Mouse (Mus musculus) Patski (cell line): ENCODE results near the gene Sos1. TPM values are rescaled to one million over a fixed set of nuclear protein-coding genes. Genes with fewer than 3 reads are reported as not detected.

Source experiments
- ATAC-seq: fragments of 100-300 bp; one replicate; pipeline ENCODE4 v1.8.0; 2021
- CTCF ChIA-PET: fragments of 350-600 bp; sonication (Branson Sonifier 250); formaldehyde crosslinking; loops from one replicate; lab custom pipeline; 2022; ENCODE audit warnings: inconsistent platforms; lab: Charles Lee
- POLR2A ChIA-PET: fragments of 350-600 bp; sonication (Branson Sonifier 250); formaldehyde crosslinking; loops from one replicate; lab custom pipeline; 2022; ENCODE audit warnings: antibody characterized with exemption, inconsistent platforms; lab: Charles Lee
- DNase-seq: peaks from one replicate; pipeline ENCODE4 v3.0.0-alpha.2; 2011; ENCODE audit warnings: low read depth, low spot score
- H3K27me3 ChIP-seq: fragments of 371-371 bp; one replicate; pipeline ENCODE4 v1.5.1; 2021
- CTCF ChIP-seq: fragments of 100-300 bp; IDR thresholded peaks from one replicate; pipeline ENCODE4 v1.5.1; 2021
- in situ Hi-C: fragments of 300-500 bp; cut with MboI; formaldehyde crosslinking; loops from 3 replicates; pipeline ENCODE4 v1.11.1; 2018; ENCODE audit warnings: low pct_unique_long_range_greater_than_20kb, mixed read lengths
- polyA plus RNA-seq: library from polyadenylated mRNA; unstranded; gene quantifications from one replicate; pipeline ENCODE4 v1.2.3, GENCODE M21; 2021

Sos1 gene
- polyA plus RNA-seq, 1 experiment from 2014 or later, result 23.2 TPM

- DNase-seq, result no peak
- ChIA-PET CTCF (interaction anchor here (0.9 kb wide), 1 partner anchor 191 kb away, joined by 3 read pairs; no protein-coding TSS in a partner anchor), POLR2A (interaction anchor here (0.9 kb wide), 1 partner anchor 100 kb away, joined by 3 read pairs; no protein-coding TSS in a partner anchor)
- in situ Hi-C loops, result no loop called here
- H3K27me3 ChIP-seq, result peaks cover 16% of the 10 kb centered on the region
- ATAC-seq, result no peak
- TF ChIP-seq CTCF, result no peak
Measured at GRCm38 (mm10) chr17:80373726-80374096, 106.5 kb downstream of the Sos1 start.

- CTCF ChIA-PET, result no interaction called here
- no peak for ATAC-seq
Measured at GRCm38 (mm10) chr17:80372989-80373725, 107.1 kb downstream of the Sos1 start, which contains the start of gene Gm10190. Gm10190 (minus strand) TSS chr17:80373541.

DNA sequence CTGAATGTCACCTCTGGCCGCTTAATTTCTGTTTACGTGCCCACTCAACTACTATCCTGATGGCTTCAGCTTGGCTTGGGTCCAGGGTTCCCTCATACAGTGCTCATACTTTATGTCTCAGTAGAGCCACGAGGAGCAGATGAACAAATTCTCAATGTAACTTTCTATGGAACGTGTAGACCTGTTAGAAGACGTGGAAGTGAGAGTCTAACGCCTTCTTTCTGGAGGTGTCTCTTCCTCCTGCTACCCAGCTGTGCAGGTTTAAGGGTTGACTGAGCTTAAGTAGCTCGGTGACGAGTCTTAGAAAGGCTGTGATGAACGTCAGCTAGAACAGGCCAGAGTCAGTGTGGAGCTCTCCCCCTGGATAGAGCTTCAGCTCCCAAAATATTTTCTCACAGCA lies 111.6 kb downstream of the Sos1 start:
- DNase-seq (no peak), ATAC-seq (no peak)
- peaks cover 12% of the 10 kb centered on the region for H3K27me3 ChIP-seq
- POLR2A ChIA-PET, result no interaction called here
- TF ChIP-seq CTCF, result no peak
- in situ Hi-C loops, result loop anchor here (5.0 kb wide), 1 partner anchor 71 kb away; no protein-coding TSS in a partner anchor
- CTCF ChIA-PET, result interaction anchor here (1.8 kb wide), 1 partner anchor 61 kb away, joined by 5 read pairs; the partner anchor contains the start of gene Arhgef33

More at GRCm38 (mm10) chr17:80372989-80373725, 107.1 kb downstream of the Sos1 start, which contains the start of gene Gm10190:
- no peak for DNase-seq
- in situ Hi-C loops, result no loop called here
- POLR2A ChIA-PET, result no interaction called here
- H3K27me3 ChIP-seq, result peaks cover 16% of the 10 kb centered on the region
- no peak for TF ChIP-seq CTCF

DNA sequence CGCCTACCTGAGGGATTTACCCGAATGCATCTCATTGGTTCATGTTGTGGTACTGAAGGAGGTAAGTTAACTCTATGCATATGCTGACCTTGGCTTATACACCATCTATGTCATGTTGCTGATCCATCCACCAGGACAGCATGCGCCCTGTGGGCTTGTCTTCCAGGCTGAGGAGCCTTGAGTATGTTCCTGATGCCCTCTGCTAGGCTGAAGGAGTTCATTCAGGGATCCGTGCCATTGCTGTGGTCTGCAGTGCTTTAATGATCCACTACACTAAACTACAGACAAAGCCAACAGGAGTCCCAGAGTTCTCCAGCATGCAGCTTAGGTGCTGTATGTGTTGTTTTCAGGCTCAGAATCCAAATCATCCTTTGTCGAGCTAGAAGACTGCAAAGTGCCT lies 113.0 kb downstream of the Sos1 start:
- ChIA-PET POLR2A (no interaction called here), CTCF (interaction anchor here (1.8 kb wide), 1 partner anchor 59 kb away, joined by 5 read pairs; the partner anchor contains the start of gene Arhgef33)
- peak; percentile 67 for TF ChIP-seq CTCF
- ATAC-seq (no peak), DNase-seq (no peak)
- peaks cover 12% of the 10 kb centered on the region for H3K27me3 ChIP-seq
- in situ Hi-C loops, result loop anchor here (5.0 kb wide), 1 partner anchor 70 kb away; no protein-coding TSS in a partner anchor

DNA sequence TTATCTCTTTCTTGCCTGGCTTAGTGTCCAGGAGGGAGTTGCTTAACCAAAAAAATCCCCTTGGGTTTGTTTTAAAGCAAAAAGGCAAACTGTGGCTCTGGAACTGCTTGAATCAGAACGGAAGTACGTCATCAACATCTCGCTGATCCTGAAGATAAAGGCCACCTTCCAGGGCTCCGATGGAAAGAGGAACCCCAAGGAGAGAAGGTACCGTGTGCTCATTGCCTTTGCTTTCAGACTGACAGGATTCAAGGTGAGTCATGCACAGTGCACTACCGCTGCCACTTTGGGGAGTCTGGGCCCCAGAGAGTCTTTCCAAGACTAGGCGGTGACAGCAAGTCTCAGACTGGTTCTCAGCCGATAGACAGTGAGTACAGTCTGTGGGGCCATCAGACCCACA lies 120.0 kb downstream of the Sos1 start:
- in situ Hi-C loops, result no loop called here
- no peak for DNase-seq
- CTCF ChIA-PET, result no interaction called here
- no peak for TF ChIP-seq CTCF
- peaks cover 4% of the 10 kb centered on the region for H3K27me3 ChIP-seq
- POLR2A ChIA-PET, result no interaction called here
- ATAC-seq, result no peak

- H3K27me3 ChIP-seq, result no peaks in the 10 kb centered on the region
- DNase-seq, result peak; percentile 20
- in situ Hi-C loops, result no loop called here
- TF ChIP-seq CTCF, result no peak
- ATAC-seq, result peak; percentile 84
- ChIA-PET POLR2A (no interaction called here), CTCF (no interaction called here)
Measured at GRCm38 (mm10) chr17:80347234-80347633, 133.0 kb downstream of the Sos1 start.

DNA sequence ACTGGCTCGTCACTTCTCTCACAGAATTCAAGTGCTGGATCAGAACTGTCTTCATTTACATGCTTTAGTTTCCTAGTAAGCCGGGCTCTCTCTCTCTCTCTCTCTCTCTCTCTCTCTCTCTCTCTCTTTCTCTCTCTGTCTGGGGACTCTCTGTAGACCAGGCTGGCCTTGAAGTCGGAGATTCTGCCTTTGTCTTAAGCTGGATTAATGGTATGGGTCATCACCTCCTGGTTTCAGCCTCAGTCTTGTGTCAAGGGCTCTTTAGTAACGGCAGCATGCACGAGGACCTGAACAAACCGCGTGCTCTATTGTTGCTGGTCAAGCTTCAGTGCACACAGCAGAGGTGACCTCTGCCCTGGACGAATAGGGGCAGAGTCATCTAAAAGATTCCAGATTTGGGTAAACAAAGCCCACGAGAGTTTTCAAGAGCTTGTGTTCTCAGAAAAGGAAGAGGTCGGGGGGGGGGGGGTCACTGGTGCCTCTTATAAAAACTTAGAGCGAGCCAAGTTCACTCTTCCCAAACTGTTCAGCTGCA lies 133.6 kb downstream of the Sos1 start:
- ChIA-PET CTCF (no interaction called here), POLR2A (no interaction called here)
- DNase-seq (no peak), ATAC-seq (no peak)
- no peaks in the 10 kb centered on the region for H3K27me3 ChIP-seq
- in situ Hi-C loops, result no loop called here
- no peak for TF ChIP-seq CTCF

DNA sequence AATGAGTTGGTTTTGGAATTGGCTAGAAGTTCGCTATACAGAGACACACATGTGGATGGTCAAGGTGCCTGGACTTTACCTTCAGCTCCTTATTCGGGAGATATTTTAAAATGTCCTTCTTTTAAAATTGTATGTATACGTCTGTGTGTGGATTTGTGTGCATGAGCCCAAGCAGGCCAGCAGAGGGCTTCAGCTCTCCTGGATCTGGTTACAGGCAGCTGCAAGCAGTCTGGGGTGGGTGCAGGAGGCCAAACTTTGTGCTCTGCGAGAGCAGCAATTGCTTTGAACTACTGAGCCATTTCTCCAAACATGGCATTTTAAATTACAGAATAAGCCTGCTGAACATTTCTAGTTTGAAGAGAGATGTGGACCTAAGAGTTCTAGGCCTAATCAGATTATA lies 135.0 kb downstream of the Sos1 start:
- DNase-seq (no peak), ATAC-seq (no peak)
- no peaks in the 10 kb centered on the region for H3K27me3 ChIP-seq
- TF ChIP-seq CTCF, result no peak
- ChIA-PET CTCF (no interaction called here), POLR2A (no interaction called here)
- in situ Hi-C loops, result no loop called here

Other genes starting within 250 kb of the Sos1 start
- gene Morn2, start 190.2 kb downstream of the Sos1 start, polyA plus RNA-seq, result 47.2 TPM
- gene Dhx57, start 190.0 kb downstream of the Sos1 start, polyA plus RNA-seq, result 21.1 TPM
- gene Arhgef33, start 173.0 kb downstream of the Sos1 start, polyA plus RNA-seq, result 0.80 TPM
- not detected for gene Gm10190, start 106.9 kb downstream of the Sos1 start, polyA plus RNA-seq
- gene Cdkl4, start 97.4 kb upstream of the Sos1 start, polyA plus RNA-seq, result 0.04 TPM
- gene Map4k3, start 248.0 kb upstream of the Sos1 start, polyA plus RNA-seq, result 94.2 TPM